Mouse (Mus musculus): ENCODE results near the gene Ehhadh.

Ehhadh gene

DNA sequence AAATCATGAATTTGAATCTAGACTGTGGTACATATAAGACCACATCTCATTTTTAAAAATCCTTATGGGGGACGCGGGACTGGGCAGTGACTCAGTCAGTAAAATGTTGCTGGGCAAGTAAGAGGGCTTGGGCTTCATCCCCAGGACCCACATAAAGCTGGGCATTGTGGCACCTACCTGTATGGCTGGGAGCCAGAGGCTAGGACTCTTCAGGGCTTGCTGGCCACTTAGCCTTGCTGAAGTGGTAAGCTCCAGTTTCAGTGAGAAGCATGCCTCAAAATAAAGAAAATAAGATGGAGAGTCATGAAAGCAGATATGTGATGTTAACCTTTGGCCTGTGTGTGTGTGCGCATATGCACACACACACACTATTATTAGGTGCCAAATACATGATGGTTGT is 60.2 kb downstream of the Ehhadh start:
- DNase-seq: no peak

GRCm38 (mm10) chr16:21724261-21724660 is 63.3 kb downstream of the Ehhadh start:
- DNase-seq: no peak

DNA sequence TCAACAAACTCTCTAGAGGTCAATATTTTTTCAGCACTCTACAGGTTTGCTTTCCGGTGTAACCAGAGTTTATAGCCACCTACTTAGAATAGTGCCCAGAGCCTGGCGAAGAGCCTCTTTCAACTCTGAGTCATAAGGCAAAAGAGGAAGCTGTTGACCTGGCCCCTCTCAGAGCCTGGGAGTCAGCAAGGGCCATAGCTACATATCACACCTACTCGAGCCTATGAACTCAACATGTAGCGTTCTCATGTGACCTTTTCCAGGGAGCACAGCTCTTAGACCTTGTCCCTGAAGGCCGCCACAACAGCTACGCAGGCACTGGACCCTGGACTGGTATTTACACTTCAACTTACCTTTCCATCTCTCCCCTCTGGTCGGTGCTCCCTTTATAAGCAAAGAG is 67.8 kb downstream of the Ehhadh start:
- DNase-seq: no peak

DNA sequence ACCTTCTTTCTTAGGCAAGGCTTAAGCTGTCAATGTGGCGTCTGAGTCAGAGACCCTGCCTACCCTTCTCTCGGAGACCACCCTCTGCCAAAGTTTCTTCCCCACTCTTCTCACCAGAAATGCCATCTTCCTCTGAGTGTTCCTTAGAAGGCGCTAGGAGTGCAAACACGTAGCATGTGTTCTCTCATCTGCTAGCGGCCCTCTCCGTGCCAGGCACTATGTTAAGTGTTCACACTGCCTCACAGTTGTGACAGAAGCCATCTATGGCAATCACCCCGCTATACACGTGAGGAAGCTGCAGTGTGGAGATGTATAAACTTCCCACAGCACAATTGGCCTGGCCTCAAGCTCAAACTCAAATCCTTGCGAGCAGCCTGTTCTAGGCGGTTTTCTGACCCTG is 73.1 kb downstream of the Ehhadh start:
- DNase-seq: no peak

Measured in kidney, adult 11 months (tissue).